Mouse (Mus musculus) CD4-positive naive resting alpha-beta T cell, adult 57 days (primary cell): ENCODE results near the gene Megf6. TPM values are rescaled to one million over a fixed set of nuclear protein-coding genes. Genes with fewer than 3 reads are reported as not detected.

Experiments
- total RNA-seq: library from RNA; stranded (reverse); gene quantifications from one replicate; pipeline ENCODE4 v1.2.4, GENCODE M21; 2023

Gene Megf6
- 0.80 TPM for total RNA-seq

DNA sequence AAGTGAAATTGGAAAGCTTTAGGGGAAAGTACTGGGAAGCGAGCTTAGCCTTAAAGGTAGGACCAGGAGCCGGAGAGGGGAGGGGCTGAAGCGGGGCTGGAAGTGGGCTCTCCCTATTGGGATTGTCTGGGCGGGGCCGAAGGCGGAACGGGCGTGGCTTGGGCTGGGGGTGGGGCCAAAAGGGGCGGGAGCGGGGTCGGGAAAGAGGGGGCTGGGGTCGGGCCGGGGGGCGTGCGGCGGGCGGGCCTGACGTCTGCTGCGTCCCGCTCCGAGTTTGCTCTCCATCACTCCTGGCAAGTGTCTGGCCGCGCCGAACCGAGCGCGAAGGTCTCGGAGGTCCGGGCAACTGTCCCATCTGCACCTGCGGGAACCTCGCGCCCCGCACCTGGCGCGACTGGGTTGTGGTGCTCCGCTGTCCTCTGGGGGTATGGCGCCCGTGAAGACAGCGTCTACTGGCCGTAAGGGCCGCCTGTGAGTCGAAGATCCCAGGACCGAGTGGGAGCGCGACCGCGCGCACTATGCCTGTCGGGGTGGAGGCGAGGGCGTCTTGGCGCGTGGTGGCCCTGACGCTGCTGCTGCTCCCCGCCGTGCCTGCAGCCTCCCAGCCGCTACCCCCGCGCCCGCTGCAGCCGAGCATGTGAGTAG lies at the start of gene Megf6:
Megf6 (plus strand) TSS at position 225 of the 645 bp plus-strand sequence.

GRCm38 (mm10) chr4:154140182-154140212 lies 30.5 kb upstream of the Megf6 start, which contains the start of gene Trp73:
Trp73 (minus strand) TSS chr4:154140208.

DNA sequence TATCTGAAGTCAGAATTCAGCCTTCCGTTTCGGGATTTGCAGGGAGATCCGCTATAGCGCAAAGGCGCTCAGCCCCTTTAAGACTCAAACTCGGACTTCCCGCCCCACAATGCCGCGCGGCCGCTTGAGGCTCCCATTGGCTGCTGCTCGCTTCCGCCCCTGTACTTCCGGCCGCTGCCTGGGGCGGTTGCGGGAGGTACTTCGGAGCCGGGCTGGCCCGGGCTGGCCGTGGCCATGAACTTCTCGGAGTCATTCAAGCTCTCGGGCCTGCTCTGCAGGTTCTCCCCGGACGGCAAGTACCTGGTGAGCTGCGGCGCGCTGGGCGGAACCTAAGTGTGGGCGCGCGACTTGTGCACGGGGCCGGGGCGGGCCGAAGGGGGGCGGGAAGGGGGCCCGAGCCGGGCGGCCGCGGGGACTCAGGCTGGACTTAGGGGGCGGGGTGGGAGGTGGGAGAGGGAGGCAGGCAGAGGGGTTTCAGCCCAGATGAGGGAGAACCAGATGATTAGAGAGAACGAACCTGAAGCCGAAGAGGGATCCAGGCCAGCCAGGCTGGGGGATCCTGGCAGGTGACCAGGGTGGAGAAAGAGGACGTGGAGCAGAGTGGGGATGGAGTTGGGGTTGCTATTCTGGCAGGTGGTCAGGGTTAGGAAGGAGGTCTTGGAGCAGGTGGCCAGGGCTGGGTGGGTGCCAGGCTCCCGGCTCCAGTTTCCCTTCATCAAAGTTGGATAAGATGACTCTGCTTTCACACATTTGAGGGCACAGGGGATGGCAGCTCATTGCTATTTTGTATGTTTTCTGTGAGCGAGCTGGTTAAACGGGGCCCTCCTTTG lies 28.1 kb upstream of the Megf6 start, which contains the start of gene Wrap73:
Wrap73 (plus strand) TSS at position 162 of the 830 bp plus-strand sequence.

DNA sequence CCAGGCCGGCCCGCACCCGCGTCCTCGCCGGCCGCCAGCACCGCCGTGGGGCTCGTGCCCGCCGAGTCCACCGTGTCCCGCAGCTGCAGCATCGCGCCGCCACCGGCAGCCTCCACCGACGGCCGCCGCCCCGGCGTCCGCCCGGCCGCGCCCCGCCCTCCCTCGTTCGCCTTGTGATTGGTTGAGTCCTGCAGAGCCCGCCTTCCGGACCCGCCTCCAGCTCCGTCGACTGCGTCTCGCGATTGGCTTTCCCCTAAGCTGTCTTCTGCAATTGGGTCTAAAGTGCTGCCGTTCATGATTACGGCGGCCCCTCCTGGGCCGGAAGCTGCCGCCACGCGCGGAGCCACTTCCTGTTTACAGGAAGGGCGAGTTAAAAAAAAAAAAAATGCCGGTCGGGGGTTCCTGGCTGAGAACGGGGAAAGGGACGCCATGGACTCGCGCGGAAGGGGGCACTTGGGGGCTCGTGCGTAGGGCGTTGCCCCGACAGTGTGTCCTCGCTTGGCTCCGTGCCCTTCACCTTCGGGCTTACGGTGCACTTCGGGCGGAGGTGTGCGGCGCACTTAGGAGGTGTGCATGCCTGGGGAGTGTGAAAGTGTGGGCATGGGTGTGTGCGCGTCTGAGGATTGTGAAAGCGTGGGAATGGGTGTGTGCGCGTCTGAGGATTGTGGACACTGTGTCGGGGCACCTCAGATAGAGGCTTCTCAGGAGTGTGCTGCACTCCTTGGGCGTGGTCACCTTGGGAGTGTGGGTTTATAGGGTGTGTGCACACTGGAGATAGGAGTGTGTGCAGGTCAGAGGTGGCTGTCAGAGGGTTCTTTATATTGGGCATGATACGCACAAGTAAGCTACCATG lies 9.8 kb upstream of the Megf6 start, which contains the start of gene Tprgl:
Tprgl (minus strand) TSS at position 129 of the 853 bp plus-strand sequence.

GRCm38 (mm10) chr4:154301466-154301881 lies 130.9 kb downstream of the Megf6 start, which contains the start of gene Arhgef16:
Arhgef16 (minus strand) TSS chr4:154301676.

Other genes starting within 250 kb of the Megf6 start
- 21.0 TPM for gene A430005L14Rik, start 213.5 kb upstream of the Megf6 start, total RNA-seq
- 28.5 TPM for gene Dffb, start 195.6 kb upstream of the Megf6 start, total RNA-seq
- gene Cep104, start 195.5 kb upstream of the Megf6 start, total RNA-seq: 15.2 TPM
- 80.8 TPM for gene Lrrc47, start 159.0 kb upstream of the Megf6 start, total RNA-seq
- 1.5 TPM for gene Smim1, start 144.5 kb upstream of the Megf6 start, total RNA-seq
- not detected for gene Ccdc27, start 128.1 kb upstream of the Megf6 start, total RNA-seq
- gene Trp73, start 30.5 kb upstream of the Megf6 start, total RNA-seq: not detected
- 17.9 TPM for gene Wrap73, start 28.4 kb upstream of the Megf6 start, total RNA-seq
- 177 TPM for gene Tprgl, start 10.1 kb upstream of the Megf6 start, total RNA-seq
- gene Arhgef16, start 130.9 kb downstream of the Megf6 start, total RNA-seq: not detected
- not detected for gene B230104I21Rik, start 165.4 kb downstream of the Megf6 start, total RNA-seq